Mouse (Mus musculus) adrenal gland, postnatal 36 days (tissue): ENCODE measurements at regions not wholly inside any gene's neighbourhood (a gene's known extent, or its start where the extent isn't known, plus 50 kb on each side); places are given as distances from the start of the nearest gene placed in this dataset.

Experiments used
- DNase-seq, 2 experiments: peaks; one replicate each; pipeline ENCODE4 v3.0.0; 2021; ENCODE audit warnings: mixed read lengths in 1 of 2

DNA sequence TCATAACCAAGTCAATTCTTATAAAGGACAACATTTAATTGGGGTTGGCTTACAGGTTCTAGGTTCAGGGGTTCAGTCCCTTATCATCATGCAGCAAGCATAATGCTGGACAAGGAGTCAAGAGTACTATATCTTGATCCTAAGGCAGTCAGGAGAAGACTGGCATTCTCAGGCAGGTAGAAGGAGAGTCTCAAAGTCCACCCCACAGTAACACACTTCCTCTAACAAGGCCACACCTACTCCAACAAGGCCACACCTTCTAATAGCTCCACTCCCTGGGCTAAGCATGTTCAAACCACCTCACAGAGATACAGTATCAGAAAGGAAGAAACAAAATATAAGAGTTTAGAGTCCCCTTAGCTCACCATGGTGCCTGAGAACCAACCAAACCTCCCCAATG lies 557.3 kb upstream of the Castor2 start:
- no peak for DNase-seq

DNA sequence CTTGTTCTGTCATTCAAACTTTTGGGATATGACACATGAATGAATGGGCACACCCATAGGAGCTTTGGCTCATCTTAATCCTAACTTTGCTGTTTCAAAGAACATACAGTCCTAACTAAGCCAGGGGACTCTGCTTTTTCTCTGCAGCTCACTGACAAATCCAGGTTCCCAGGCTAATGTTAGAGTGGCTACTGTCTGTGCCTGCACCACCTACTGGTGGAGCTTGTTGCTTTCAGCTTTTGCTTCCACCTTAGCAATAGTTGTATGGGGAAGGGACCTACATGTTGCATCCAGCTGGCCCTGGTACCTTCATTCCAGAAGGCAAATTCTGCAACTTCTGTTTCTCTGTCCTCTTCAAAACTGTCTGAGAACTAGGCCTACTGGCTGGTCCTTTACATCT lies 566.8 kb upstream of the Castor2 start:
- DNase-seq = peak; percentile 20 to 41

DNA sequence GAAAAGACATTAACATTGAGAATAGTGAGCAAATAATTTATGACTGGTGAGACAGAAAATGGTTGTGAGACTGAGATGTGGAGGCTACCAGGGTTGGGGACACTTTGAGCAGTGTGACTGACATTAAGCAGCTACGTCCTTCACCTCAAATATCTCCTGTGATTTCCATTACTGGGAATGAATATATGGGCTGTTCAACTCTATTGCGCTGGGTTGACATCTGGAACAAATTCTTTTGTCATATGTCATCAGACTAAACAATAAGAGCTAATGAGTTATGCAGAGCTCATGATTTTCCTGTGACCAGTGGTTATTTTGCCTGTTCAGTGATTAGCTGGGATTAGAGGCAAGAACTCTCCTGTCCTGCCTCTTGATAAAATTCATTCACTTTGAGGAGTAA lies 593.9 kb upstream of the Castor2 start:
- no peak for DNase-seq

DNA sequence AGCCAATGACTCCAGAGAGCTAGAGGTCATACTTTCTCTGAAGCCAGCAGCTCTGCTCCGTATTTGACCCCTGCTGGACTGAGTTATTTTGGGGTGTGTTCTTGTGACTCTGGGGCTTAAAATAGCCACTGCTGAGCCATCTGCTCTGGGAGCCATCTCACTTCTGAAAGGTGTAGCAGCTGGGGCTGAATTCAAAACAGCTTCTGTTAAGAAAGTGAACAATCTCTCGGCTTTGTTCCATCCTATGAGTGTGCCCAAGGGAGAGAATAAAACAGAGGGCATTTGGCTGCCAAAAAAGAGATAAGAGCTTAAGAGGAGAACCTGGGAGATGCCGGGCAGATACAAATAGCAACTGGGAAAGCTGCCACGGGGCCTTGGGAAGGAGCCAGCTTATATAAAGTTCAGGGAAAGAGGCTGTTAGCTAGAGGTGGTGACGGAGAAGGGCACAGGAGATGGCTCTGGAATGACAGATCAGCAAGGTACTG lies 611.7 kb upstream of the Castor2 start:
- DNase-seq = peak; percentile 85 to 91

DNA sequence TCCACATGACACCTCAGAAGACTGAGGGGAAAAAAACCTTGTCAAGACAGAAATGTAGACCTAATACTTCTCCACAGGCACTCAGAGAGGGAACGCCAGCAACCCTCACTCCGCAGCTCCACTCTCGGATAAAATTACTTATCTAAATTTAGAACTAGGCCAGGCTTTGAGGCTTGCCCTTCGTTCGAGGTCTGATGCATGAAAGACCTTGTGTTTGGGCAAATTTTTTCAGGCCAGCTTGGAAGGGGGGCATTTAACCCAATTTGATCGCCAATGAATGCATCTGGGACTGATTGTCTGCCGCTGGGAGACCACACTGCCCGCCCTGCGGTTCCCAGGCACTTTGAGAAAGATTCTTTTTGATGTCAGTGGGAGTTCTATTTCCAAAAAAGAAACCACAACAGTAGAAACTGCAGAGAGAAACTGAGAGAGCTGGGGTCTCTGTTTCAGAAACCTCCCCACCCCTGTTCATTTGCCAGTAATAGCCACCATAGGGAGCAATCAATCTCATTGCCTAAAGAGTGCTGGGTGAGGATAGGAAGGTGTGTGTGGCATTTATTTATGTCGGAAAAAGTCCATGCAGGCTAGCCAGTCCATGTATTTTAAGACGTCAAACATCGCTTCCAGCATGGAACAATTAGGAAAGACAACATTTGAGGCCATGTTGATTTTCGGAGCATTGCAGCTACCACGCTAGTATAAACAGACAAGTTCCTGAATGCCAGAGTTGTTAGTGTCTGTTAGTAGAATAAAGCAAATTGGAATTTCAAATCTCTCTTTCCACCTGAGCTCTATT lies 617.0 kb upstream of the Castor2 start:
- DNase-seq = peak; percentile 7 to 10

DNA sequence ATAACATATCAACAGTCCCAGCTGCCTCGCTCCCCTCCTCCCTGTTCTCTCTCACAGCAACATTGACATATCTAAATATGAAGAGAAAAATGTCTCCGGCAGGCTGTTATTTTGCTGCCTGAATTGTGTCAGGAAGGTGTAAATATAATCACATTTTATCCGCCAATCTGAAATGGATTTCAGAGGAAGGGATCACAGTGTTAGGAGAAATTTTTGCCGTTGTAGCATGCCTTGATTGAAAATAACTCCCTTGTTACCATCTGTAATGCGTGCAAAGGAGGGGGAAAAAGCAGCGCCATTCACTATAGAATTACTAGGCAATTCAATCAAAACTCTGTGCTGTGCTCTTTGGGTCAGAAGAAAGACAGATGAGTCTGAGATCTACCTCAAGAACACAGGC lies 620.3 kb upstream of the Castor2 start:
- no peak for DNase-seq

DNA sequence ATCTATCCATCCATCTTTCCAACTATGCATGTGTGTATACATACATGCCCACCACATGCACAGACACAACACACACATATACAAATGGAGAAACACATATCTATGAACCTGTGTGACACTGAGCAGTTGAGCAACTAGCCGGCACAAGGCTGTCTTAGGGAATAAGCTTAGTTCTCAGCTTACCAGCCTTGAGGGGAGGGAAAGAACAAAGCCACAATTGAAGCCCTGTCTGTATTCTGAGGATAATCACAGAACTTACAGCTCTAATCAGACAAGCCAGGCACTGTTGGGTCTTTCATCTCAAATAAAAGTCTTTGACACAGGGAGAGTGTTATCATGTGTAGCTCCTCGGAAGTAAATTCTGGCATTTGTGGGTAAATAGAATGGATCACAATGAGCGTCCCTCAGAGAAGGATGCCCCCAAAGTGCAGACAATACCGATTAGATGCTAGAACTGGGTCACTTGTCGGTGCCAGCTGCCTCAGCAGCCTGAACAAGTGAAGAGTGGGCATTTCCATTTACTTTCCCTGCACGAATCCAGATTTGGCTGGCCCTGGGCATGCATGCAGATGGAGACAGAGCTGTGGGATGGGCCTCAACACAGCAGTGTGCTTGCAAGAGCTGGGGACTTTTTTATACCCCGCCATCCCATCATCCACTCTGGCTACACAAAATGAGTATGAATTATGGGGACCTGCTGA lies 646.0 kb upstream of the Castor2 start:
- no peak for DNase-seq

DNA sequence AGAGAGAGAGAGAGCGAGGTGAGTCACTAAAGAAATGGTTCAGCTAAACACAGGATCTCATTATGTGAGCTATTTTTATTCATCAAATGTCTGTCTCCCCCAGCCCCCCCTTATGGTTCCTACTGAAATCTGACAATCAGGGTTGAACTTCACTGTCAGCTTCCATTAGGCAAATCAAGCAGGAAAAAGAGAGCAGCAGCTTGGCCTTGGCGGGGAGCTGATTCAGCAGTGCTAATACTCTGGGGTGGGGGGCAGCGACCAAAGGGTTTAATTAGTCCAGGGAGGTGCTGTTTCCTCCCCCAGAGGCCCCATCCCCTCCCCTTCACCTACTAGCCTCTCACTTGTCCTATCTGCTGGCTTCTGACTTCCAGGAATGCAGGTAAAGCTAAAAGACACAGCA lies 649.6 kb upstream of the Castor2 start:
- DNase-seq = peak; percentile 12 to 23

DNA sequence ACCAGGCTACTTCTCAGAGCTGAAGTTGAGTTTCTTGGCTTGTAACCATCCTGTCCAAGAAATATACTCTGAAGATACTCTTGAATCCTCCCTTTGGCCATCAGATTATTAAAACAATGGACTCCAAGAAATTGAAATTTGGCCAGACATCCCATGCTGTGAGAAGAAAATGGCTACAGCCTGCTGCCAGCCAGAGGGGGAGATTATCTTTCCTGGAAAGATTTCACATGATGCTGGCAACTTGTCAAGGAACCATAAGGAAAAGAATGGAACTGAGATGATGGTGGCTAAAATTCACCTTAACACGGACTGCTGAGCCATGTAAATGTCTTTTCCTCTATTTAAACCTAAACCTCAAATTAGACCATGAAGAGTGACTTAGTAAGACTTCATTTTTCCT lies 698.7 kb upstream of the Castor2 start:
- no peak for DNase-seq

DNA sequence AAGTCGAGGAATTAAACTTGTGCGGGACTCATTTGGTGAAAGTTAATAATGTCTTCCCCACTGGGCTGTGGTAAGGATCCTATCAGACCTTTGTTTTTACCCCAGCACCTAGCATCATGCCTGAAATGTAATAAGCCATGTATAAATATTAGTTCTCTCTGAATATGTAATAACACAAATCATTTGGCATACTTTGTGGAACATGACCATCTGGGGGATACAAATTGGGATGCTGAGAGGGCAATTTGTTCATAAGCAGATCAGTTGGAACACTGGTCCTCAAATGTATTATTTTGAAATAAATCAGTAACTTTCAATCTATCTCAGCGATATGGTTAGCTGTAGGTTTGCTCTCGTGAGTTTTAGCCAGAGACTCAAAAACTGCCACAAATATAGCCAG lies 709.6 kb upstream of the Castor2 start:
- DNase-seq = no peak

DNA sequence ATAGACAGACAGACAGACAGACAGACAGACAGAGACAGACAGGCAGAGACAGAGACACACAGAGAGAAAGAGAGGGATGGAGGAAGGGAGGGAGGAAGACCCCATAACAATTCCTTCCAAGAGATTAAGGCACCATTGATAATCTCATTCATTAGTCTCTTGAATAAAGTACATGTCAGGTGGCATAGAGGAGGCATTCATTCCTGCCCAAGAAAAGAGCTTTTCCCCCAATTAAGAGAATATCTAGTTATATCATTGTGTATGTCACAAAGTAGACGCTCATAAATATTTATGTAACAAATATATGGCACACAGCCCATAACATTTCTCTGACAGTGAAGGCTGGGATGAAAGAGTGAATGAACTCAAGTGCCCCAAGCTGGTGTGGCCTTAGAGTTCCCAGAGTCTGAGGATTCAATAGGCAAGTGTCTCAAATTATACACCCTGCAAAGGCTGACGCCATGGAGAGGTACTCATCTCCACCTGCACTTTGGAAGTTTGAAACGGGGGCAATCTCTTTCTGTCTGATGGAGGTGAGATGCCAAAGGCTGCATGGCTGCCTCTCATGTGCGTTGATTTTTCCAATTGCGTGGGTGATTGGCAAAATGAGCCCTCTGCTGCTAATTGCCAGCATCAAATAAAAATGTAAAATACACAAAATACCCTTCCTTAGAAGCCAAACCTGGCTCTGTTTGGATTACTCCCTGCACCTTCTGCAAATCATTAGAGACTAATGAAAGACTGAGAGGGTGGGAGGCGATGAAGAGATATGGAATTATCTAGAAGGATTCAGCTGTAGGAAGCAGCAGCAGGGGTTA lies 710.3 kb upstream of the Castor2 start:
- no peak for DNase-seq

DNA sequence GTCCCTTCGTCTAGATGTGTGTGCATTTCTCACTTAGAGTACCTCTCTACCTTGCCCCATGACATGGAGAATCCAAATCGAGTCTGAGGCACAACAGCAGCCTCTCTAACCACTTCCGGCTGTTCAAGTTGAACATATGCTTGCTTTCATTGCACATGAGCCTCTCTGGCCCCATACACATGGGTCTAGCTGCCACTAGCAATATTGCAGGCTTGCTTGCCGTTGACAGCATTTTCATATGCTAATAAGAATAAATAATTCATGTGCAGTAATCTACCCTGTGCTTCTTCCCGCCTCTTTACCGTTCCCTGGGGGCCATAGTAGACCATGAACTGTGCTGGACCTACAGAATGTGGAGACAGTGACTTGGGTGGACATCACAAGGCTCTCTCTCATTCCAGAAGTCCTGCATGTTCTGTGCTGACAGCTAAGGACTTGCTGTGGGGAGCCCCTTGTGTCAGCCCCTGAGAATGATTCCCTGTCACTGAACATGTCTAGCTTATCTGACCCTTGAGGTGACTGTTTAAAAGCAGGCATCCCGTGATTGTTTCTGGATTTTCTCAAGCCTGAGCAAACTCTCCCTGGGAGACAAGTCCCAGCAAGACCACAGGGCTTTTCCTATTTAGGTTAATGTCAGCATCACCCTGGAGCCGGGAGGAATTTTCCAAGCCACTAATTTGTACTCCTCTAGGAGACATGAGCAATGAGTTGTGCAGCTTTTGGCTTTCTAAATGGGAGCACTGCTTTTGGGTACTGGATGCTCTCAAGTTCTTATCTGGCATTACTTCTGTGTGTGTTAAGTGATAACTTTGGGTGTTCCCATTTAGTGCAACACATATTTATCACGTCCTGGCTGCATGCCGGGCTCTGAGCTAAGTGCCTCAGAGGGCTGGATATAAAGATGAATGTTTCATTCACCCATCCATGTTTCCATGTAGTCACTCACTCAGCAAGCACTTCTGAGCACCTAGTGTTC lies 713.8 kb upstream of the Castor2 start:
- no peak for DNase-seq

DNA sequence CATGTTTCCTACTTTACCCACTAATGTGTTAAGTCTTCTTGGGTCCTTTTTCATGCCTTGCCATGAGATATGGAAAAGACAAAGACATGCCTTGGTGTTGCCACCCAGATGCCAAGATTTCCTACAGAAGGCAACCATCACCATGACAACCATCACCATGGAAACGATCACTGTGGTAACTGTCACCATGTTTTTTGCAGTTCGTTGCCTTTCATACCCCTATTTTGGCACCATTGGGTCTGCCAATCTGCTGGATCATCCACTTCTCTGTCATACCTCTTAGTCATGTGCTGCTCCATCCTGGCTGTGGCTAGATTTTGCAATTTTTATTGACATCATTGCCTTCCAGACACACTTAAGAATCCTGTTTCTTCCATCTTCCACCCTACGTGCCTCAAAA lies 733.7 kb upstream of the Castor2 start:
- DNase-seq = no peak

DNA sequence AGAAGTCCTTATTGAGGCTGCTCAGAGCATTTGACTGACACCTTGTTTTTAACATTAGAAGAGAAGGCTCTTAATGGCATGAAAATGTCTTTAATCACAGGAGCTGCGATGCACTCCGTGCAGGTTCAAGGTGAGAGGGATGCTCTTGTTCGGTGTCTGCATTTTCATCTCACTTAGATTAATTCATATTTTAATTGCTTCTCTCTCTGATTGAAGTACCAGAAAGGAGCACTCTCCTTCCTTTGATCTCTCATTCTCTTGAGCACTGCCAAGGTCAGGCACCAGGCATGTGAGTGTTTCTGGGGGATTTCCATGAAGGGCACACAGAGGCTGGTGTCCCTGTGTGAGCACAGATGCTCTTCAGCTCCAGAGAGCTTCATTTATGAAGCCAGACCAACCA lies 752.0 kb upstream of the Castor2 start:
- peak; percentile 38 to 55 for DNase-seq

DNA sequence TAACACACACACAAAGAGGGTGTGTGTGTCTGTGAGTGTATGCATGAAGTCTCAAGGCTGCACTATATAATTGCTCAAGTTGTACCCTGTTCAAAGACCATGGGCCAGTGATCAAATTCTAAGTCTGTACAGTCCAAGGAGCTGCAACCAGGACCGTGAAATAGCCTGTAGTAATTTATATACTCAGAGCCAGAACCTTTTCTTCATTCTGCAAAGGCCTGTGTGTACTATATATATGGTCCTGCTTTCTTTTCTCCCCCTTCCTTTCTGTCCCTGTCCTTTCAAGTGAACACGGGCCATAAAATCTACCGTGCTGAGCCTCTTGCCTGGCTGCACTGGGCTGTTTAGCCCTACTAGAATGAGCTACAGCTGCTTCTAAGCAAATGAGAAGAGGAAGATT lies 757.5 kb upstream of the Castor2 start:
- no peak for DNase-seq

DNA sequence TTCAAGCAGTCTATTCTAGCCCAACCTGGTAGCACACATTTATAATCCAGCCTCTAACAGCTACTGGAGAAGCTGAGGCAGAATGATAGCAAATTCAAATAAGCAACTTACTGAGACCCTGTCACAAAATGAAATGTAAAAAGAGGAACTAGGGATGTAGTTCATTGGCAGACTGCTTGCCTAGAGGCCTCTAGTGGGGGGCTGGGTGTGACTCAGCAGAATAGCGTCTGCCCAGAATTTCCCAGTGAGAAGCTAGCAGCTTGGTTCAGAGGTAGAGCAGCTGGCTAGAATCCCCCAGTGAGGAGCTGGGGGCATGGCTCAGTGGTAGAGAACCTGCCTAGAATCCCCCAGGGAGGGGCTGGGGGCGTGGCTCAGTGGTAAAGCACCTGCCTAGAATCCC lies 777.5 kb upstream of the Auts2 start:
- DNase-seq = peak in 1 of 2 experiments; percentile 14

DNA sequence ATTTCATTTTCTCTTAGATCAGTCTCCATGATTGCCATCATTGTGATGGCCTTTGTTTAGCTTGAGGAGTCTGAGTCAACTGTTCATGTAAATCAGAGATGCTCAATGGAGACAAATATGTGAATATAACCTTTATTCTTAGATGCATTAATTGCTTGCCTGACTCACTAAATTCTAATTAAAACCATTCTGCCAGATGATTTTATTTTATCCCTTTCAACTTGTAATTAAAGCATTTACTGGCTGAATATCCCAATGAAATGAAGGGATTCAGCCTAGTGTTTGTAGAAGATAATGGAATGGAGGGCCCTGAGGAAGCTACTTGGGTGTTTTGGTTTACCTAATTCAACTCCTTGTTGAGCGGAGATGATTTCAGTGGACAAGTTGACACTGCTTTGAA lies 777.1 kb upstream of the Auts2 start:
- no peak for DNase-seq

DNA sequence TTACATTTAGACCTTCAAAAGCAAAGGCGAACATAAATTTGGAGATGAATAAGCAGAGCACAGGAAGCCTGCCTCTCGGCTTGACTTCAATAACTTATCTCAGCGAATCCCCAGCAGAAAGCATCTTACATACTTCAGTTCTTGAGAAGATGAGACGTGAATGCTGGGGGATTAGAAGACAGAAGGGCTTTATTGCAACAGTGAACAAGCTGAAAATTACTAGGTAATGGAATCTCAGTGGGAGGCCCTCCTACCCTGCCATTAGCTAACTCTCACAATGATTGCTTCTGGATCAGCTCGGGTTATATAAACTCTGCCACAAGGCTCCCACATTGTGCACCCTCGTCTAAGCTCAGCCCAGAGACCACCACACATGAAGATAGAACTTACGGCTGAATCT lies 770.9 kb upstream of the Auts2 start:
- no peak for DNase-seq

DNA sequence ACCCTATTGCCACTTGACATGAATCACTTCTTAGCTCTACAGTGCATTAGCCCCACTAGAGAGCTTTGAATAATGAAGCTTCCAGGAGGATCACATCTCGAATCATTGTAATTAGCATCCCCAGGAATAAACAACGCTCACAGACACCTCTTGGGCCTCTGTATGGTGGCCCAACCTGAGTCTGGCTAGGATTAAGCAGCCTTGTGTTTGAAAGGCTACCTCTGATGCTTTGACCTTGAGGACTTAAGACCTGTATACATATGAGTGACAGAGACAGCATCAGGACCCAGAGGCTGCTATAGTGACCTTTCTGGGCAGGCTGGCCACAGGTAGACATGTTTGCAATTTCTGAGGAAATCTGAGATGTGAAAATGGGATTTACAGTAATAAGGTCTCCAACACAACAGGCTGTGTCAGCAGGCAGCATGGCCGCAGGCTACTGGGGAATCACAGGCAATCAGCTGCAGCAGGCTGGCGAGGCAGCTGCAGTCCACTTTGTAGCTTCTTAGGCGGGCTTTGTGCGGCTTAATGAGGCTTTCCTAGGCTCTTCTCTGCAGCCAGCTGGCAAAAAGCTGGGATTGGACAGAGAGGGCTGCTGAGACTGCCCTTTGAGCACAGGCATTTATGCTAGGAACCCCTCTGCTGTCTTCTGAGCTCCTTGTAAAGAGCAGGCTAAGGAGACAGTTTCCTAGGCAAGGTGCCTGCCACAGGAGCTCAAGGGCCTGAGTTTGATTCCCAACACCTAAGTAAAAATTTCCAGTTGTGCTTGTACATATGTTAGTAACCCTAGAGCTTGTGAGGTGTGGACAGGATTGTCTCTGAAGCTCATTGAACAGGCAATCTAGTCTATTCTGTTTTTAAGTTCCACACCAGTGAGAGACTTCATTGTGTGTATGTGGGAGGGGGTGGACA lies 768.1 kb upstream of the Auts2 start:
- DNase-seq = no peak

DNA sequence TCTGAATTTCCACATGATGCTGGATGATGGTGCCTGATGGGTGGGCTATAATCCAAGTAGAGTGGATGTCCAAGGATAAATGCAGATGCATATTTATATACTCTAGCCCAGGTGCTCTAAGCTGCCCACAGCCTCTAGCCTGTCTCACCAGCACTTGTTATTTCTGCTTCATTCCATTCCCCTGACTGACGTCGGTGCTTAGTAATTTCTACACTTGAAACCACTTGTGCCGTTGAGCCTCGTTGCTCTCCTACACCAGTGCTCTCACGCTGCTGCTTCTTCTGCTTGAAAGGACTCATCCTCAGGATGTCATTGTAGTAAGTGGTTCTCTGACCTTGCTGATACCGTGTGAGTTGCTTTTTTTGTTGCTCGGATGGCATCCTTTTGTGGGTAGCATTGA lies 724.7 kb upstream of the Auts2 start:
- peak in 1 of 2 experiments; percentile 25 for DNase-seq

DNA sequence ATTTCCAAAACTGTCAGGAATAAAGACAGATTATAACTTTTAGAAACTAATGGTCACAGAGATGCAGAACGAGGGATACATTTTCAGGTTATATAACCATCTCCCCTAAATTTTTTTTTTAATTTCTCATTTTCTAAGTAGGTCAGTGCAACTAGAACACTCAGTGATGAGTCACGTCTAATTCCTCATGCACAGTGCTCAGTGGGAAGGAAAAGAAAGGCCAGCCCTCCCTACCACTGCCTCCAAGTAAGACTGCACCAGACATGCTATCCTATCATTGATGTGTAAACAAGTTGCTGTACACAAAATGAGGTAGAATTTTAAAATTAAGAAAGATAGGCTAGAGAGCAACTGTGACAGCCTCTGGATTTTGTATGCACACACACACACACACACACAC lies 724.2 kb upstream of the Auts2 start:
- DNase-seq = peak; percentile 22 to 40
